In genomic region chr2:167801389-167801788, GRCm38 (mm10) we compare ENCODE assay signal across 15 mouse cellular contexts.
DNase-seq lines count a peak whose midpoint lies in the region; ATAC-seq lines count a peak whose summit lies in the region.
"Had no signal": no experiment of that assay in that cellular context is flagged by ENCODE, and none has a peak within 500 bp of the region (broad histone marks: within the 10 kb centered on the region; RNA-seq: fewer than 3 reads in every experiment).

No protein-coding gene starts in this region.

- no peak overlapping the region for H3K4me2 ChIP-seq in heart, embryonic 16.5 days (ENCODE audit: low read depth, low read length)
- no peak overlapping the region for H3K4me2 ChIP-seq in midbrain, embryonic 14.5 days (ENCODE audit: low read length)
- H3K4me2 ChIP-seq in liver, embryonic 12.5 days, result no peak overlapping the region
- H3K4me2 ChIP-seq: hindbrain, embryonic 14.5 days; neural tube, embryonic 15.5 days had no signal

- no peak overlapping the region for H3K9ac ChIP-seq in heart, embryonic 16.5 days (ENCODE audit: low read length)
- H3K9ac ChIP-seq in midbrain, embryonic 14.5 days (replicated peaks; ENCODE audit: low read length), result no peak overlapping the region
- no peak overlapping the region for H3K9ac ChIP-seq in liver, embryonic 12.5 days
- H3K9ac ChIP-seq: hindbrain, embryonic 14.5 days; neural tube, embryonic 15.5 days had no signal

- H3K9me3 ChIP-seq in heart, embryonic 16.5 days (replicated peaks; ENCODE audit: control insufficient read depth, low read length), result no peaks in the 10 kb centered on the region
- no peaks in the 10 kb centered on the region for H3K9me3 ChIP-seq in midbrain, embryonic 10.5 days (replicated peaks)
- H3K9me3 ChIP-seq in midbrain, embryonic 14.5 days (ENCODE audit: control insufficient read depth, low read length), result no peaks in the 10 kb centered on the region
- H3K9me3 ChIP-seq in liver, embryonic 12.5 days (replicated peaks), result no peaks in the 10 kb centered on the region
- H3K9me3 ChIP-seq: neural tube, embryonic 15.5 days had no signal

- H3K27me3 ChIP-seq in heart, embryonic 16.5 days (ENCODE audit: control insufficient read depth, insufficient read depth, low read length), result no peaks in the 10 kb centered on the region
- no peaks in the 10 kb centered on the region for H3K27me3 ChIP-seq in midbrain, embryonic 10.5 days (ENCODE audit: low read depth, poor library complexity, severe bottlenecking)
- H3K27me3 ChIP-seq in midbrain, embryonic 14.5 days (ENCODE audit: control insufficient read depth, insufficient read depth, low read length), result no peaks in the 10 kb centered on the region
- H3K27me3 ChIP-seq in liver, embryonic 12.5 days (replicated peaks), result no peaks in the 10 kb centered on the region
- H3K27me3 ChIP-seq: neural tube, embryonic 15.5 days; Patski had no signal

- DNase-seq in heart, adult 8-10 months (ENCODE audit: low spot score), result no peak
- DNase-seq in midbrain, embryonic 10.5 days (ENCODE audit: low spot score), result no peak
- DNase-seq in midbrain, embryonic 14.5 days, result no peak
- DNase-seq in urinary bladder, postnatal 4 days (ENCODE audit: low spot score in 2 of 2), result no peak
- no peak for DNase-seq in gastrocnemius, postnatal 14 days
- DNase-seq: cerebellum, adult 11-12 months; gastrocnemius, adult 2 months; retina, postnatal 1 day had no signal

- peak overlapping the region; percentile 84 for H3K27ac ChIP-seq in heart, embryonic 16.5 days (ENCODE audit: low read length)
- H3K27ac ChIP-seq in midbrain, embryonic 10.5 days (replicated peaks), result peak overlapping the region; percentile 59; the same call in 1 of the 2 replicates
- no peak overlapping the region for H3K27ac ChIP-seq in midbrain, embryonic 14.5 days (replicated peaks; ENCODE audit: low read depth, low read length)
- peak overlapping the region; percentile 75 for H3K27ac ChIP-seq in liver, embryonic 12.5 days
- H3K27ac ChIP-seq: hindbrain, embryonic 14.5 days; layer of hippocampus, adult 2 months; neural tube, embryonic 15.5 days had no signal

- H3K36me3 ChIP-seq in heart, embryonic 16.5 days (ENCODE audit: control insufficient read depth, insufficient read depth), result no peaks in the 10 kb centered on the region
- no peaks in the 10 kb centered on the region for H3K36me3 ChIP-seq in midbrain, embryonic 10.5 days
- H3K36me3 ChIP-seq in midbrain, embryonic 14.5 days (ENCODE audit: control insufficient read depth, insufficient read depth, low read length), result no peaks in the 10 kb centered on the region
- H3K36me3 ChIP-seq in liver, embryonic 12.5 days, result no peaks in the 10 kb centered on the region
- H3K36me3 ChIP-seq: neural tube, embryonic 15.5 days had no signal

- no peak overlapping the region for H3K4me3 ChIP-seq in heart, embryonic 16.5 days (ENCODE audit: low read length)
- H3K4me3 ChIP-seq in midbrain, embryonic 10.5 days, result no peak overlapping the region
- no peak overlapping the region for H3K4me3 ChIP-seq in midbrain, embryonic 14.5 days (replicated peaks; ENCODE audit: low read depth, low read length)
- H3K4me3 ChIP-seq in liver, embryonic 12.5 days, result no peak overlapping the region
- H3K4me3 ChIP-seq: gastrocnemius, adult 2 months; layer of hippocampus, adult 2 months; neural tube, embryonic 15.5 days had no signal

- no peak for ATAC-seq in heart, embryonic 16.5 days (replicated peaks; ENCODE audit: extremely low read depth, insufficient read depth, low FRiP score)
- ATAC-seq in midbrain, embryonic 14.5 days (ENCODE audit: low FRiP score, low TSS enrichment), result no peak
- ATAC-seq in liver, embryonic 12.5 days, result peak; percentile 53
- ATAC-seq: forebrain, embryonic 16.5 days had no signal

- intact Hi-C loops in gastrocnemius, postnatal 14 days (cut with DNase I; ENCODE audit: low total_unique reads), result no loop called here

- WGBS in heart, embryonic 16.5 days, result 56% methylated on average over 10 of the region's 10 CpGs
- 86% methylated on average over 10 of the region's 10 CpGs for WGBS in midbrain, embryonic 10.5 days
- 92% methylated on average over 10 of the region's 10 CpGs for WGBS in midbrain, embryonic 14.5 days
- 23% methylated on average over 10 of the region's 10 CpGs for WGBS in liver, embryonic 12.5 days (ENCODE audit: insufficient replicate concordance)

- H3K4me1 ChIP-seq in heart, embryonic 16.5 days (ENCODE audit: control insufficient read depth, insufficient read depth, low read length), result peaks cover 22% of the 10 kb centered on the region
- H3K4me1 ChIP-seq in midbrain, embryonic 10.5 days, result peaks cover 9% of the 10 kb centered on the region
- no peaks in the 10 kb centered on the region for H3K4me1 ChIP-seq in midbrain, embryonic 14.5 days (ENCODE audit: control insufficient read depth, insufficient read depth, low read length)
- peaks cover 68% of the 10 kb centered on the region for H3K4me1 ChIP-seq in liver, embryonic 12.5 days
